Mouse (Mus musculus): ENCODE data around the gene Aebp2. TPM values are rescaled to one million over a fixed set of nuclear protein-coding genes. Genes with fewer than 3 reads are reported as not detected.

The Aebp2 gene
- polyA plus RNA-seq, 1 experiment from 2014 or later, result 9.2 TPM

- no peak for DNase-seq (ENCODE audit: low spot score)
- 55% methylated on average over 18 of the region's 18 CpGs for WGBS
- H3K27ac ChIP-seq, result no peak overlapping the region
- no peaks in the 10 kb centered on the region for H3K36me3 ChIP-seq
- no peak overlapping the region for H3K4me3 ChIP-seq
- H3K4me1 ChIP-seq, result 0 out of 2 replicates have a peak, but pooled peaks cover 11% of the 10 kb centered on the region
- no peaks in the 10 kb centered on the region for H3K27me3 ChIP-seq (ENCODE audit: low read depth, poor library complexity, severe bottlenecking)
- no peaks in the 10 kb centered on the region; the same call in 1 of the 2 replicates for H3K9me3 ChIP-seq (replicated peaks)
These were observed 44.2 kb downstream of the Aebp2 start for GRCm38 (mm10) chr6:140666486-140667240.

GRCm38 (mm10) chr6:140667289-140667906 lies 44.9 kb downstream of the Aebp2 start:
- H3K4me3 ChIP-seq, result no peak overlapping the region
- 91% methylated on average over 8 of the region's 8 CpGs for WGBS
- no peaks in the 10 kb centered on the region; the same call in 1 of the 2 replicates for H3K9me3 ChIP-seq (replicated peaks)
- no peak overlapping the region for H3K27ac ChIP-seq
- H3K27me3 ChIP-seq (ENCODE audit: low read depth, poor library complexity, severe bottlenecking), result no peaks in the 10 kb centered on the region
- no peaks in the 10 kb centered on the region for H3K36me3 ChIP-seq
- no peak for DNase-seq (ENCODE audit: low spot score)
- 0 out of 2 replicates have a peak, but pooled peaks cover 11% of the 10 kb centered on the region for H3K4me1 ChIP-seq

- Histone ChIP-seq H3K4me3 (no peak overlapping the region), H3K27me3 (ENCODE audit: low read depth, poor library complexity, severe bottlenecking) (no peaks in the 10 kb centered on the region), H3K36me3 (no peaks in the 10 kb centered on the region), H3K27ac (no peak overlapping the region), H3K9me3 (replicated peaks) (no peaks in the 10 kb centered on the region; the same call in 1 of the 2 replicates), H3K4me1 (peaks cover 31% of the 10 kb centered on the region)
- WGBS, result 77% methylated on average over 3 of the region's 3 CpGs
- DNase-seq (ENCODE audit: low spot score), result no peak
These were observed 52.0 kb downstream of the Aebp2 start for GRCm38 (mm10) chr6:140674414-140674813.

- Histone ChIP-seq H3K4me3 (no peak overlapping the region), H3K4me1 (peaks cover 43% of the 10 kb centered on the region), H3K27me3 (ENCODE audit: low read depth, poor library complexity, severe bottlenecking) (no peaks in the 10 kb centered on the region), H3K36me3 (no peaks in the 10 kb centered on the region), H3K9me3 (replicated peaks) (no peaks in the 10 kb centered on the region), H3K27ac (no peak overlapping the region)
- DNase-seq (ENCODE audit: low spot score), result no peak
- 94% methylated on average over 4 of the region's 4 CpGs for WGBS
These were observed 53.6 kb downstream of the Aebp2 start for GRCm38 (mm10) chr6:140676094-140676493.

GRCm38 (mm10) chr6:140677041-140677440 lies 54.6 kb downstream of the Aebp2 start:
- Histone ChIP-seq H3K9me3 (replicated peaks) (no peaks in the 10 kb centered on the region), H3K27me3 (ENCODE audit: low read depth, poor library complexity, severe bottlenecking) (no peaks in the 10 kb centered on the region), H3K36me3 (no peaks in the 10 kb centered on the region), H3K4me1 (peaks cover 45% of the 10 kb centered on the region), H3K27ac (no peak overlapping the region), H3K4me3 (no peak overlapping the region)
- DNase-seq (ENCODE audit: low spot score), result no peak
- WGBS, result 43% methylated on average over 4 of the region's 4 CpGs

GRCm38 (mm10) chr6:140677960-140678359 lies 55.5 kb downstream of the Aebp2 start:
- Histone ChIP-seq H3K36me3 (no peaks in the 10 kb centered on the region), H3K4me3 (no peak overlapping the region), H3K27ac (no peak overlapping the region), H3K9me3 (replicated peaks) (no peaks in the 10 kb centered on the region), H3K4me1 (peaks cover 55% of the 10 kb centered on the region), H3K27me3 (ENCODE audit: low read depth, poor library complexity, severe bottlenecking) (no peaks in the 10 kb centered on the region)
- 88% methylated on average over 9 of the region's 9 CpGs for WGBS
- DNase-seq (ENCODE audit: low spot score), result no peak

GRCm38 (mm10) chr6:140678658-140679271 lies 56.3 kb downstream of the Aebp2 start:
- Histone ChIP-seq H3K27ac (peak overlapping the region; percentile 30; the same call in 1 of the 2 replicates), H3K36me3 (no peaks in the 10 kb centered on the region), H3K4me1 (peaks cover 56% of the 10 kb centered on the region), H3K4me3 (peak overlapping the region; percentile 17; the same call in 1 of the 2 replicates), H3K9me3 (replicated peaks) (no peaks in the 10 kb centered on the region), H3K27me3 (ENCODE audit: low read depth, poor library complexity, severe bottlenecking) (no peaks in the 10 kb centered on the region)
- WGBS, result 21% methylated on average over 15 of the region's 15 CpGs
- peak; percentile 71 for DNase-seq (ENCODE audit: low spot score)

GRCm38 (mm10) chr6:140680713-140681112 lies 58.2 kb downstream of the Aebp2 start:
- H3K4me1 ChIP-seq, result peaks cover 56% of the 10 kb centered on the region
- H3K27ac ChIP-seq, result no peak overlapping the region
- H3K9me3 ChIP-seq (replicated peaks), result no peaks in the 10 kb centered on the region
- no peaks in the 10 kb centered on the region for H3K36me3 ChIP-seq
- H3K4me3 ChIP-seq, result no peak overlapping the region
- DNase-seq (ENCODE audit: low spot score), result no peak
- no peaks in the 10 kb centered on the region for H3K27me3 ChIP-seq (ENCODE audit: low read depth, poor library complexity, severe bottlenecking)
- WGBS, result 51% methylated on average over 7 of the region's 7 CpGs

GRCm38 (mm10) chr6:140682829-140683228 lies 60.4 kb downstream of the Aebp2 start:
- Histone ChIP-seq H3K4me3 (no peak overlapping the region), H3K9me3 (replicated peaks) (no peaks in the 10 kb centered on the region), H3K36me3 (no peaks in the 10 kb centered on the region), H3K4me1 (peaks cover 47% of the 10 kb centered on the region), H3K27ac (peak overlapping the region; percentile 70), H3K27me3 (ENCODE audit: low read depth, poor library complexity, severe bottlenecking) (no peaks in the 10 kb centered on the region)
- DNase-seq (ENCODE audit: low spot score), result peak; percentile 39
- 53% methylated on average over 13 of the region's 13 CpGs for WGBS

GRCm38 (mm10) chr6:140684403-140684802 lies 61.9 kb downstream of the Aebp2 start:
- no peak overlapping the region for H3K27ac ChIP-seq
- DNase-seq (ENCODE audit: low spot score), result no peak
- no peaks in the 10 kb centered on the region for H3K27me3 ChIP-seq (ENCODE audit: low read depth, poor library complexity, severe bottlenecking)
- H3K4me1 ChIP-seq, result peaks cover 36% of the 10 kb centered on the region
- no peak overlapping the region for H3K4me3 ChIP-seq
- 90% methylated on average over 11 of the region's 11 CpGs for WGBS
- H3K9me3 ChIP-seq (replicated peaks), result no peaks in the 10 kb centered on the region
- H3K36me3 ChIP-seq, result no peaks in the 10 kb centered on the region

- no peak overlapping the region for H3K27ac ChIP-seq
- H3K4me1 ChIP-seq, result peaks cover 13% of the 10 kb centered on the region
- no peak overlapping the region for H3K4me3 ChIP-seq
- no peak for DNase-seq (ENCODE audit: low spot score)
- no peaks in the 10 kb centered on the region for H3K9me3 ChIP-seq (replicated peaks)
- no peaks in the 10 kb centered on the region for H3K27me3 ChIP-seq (ENCODE audit: low read depth, poor library complexity, severe bottlenecking)
- WGBS, result 93% methylated on average over 16 of the region's 16 CpGs
- no peaks in the 10 kb centered on the region for H3K36me3 ChIP-seq
These were observed 67.3 kb downstream of the Aebp2 start for GRCm38 (mm10) chr6:140689617-140690404.

- H3K4me3 ChIP-seq, result no peak overlapping the region
- H3K27ac ChIP-seq, result no peak overlapping the region
- H3K9me3 ChIP-seq (replicated peaks), result no peaks in the 10 kb centered on the region
- peaks cover 26% of the 10 kb centered on the region for H3K4me1 ChIP-seq
- no peaks in the 10 kb centered on the region for H3K27me3 ChIP-seq (ENCODE audit: low read depth, poor library complexity, severe bottlenecking)
- no peak for DNase-seq (ENCODE audit: low spot score)
- 93% methylated on average over 6 of the region's 6 CpGs for WGBS
- H3K36me3 ChIP-seq, result no peaks in the 10 kb centered on the region
These were observed 69.7 kb downstream of the Aebp2 start for GRCm38 (mm10) chr6:140692160-140692559.

Data from limb, embryonic 10.5 days (tissue).